Mouse (Mus musculus): Measurements from ENCODE around the gene Zic2. TPM values are rescaled to one million over a fixed set of nuclear protein-coding genes. Genes with fewer than 3 reads are reported as not detected.

Zic2 gene
- polyA plus RNA-seq, 1 experiment from 2014 or later, result not detected

DNA sequence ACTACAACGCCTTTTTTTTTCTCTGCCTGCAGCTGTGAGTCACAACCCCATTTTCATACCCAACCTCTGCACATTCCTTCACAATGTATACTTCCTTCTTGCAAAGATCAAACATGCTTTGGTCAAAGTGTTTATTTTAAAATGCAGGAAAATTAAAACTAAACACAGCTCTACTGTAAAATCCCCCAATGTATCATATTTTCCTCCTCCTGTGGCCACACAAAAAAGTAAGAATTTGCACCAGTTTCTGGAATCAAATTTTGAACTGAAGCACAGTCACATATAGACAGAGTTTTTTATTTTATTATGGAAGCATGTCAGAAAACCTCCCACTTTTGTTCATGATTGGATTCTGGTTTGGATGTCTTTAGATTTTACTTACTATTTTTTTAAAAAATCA is 11.4 kb downstream of the Zic2 start:
- no peak overlapping the region for H3K4me3 ChIP-seq (ENCODE audit: low read depth, low read length)
- H3K4me1 ChIP-seq (ENCODE audit: insufficient read depth), result no peaks in the 10 kb centered on the region
- H3K4me2 ChIP-seq, result no peak overlapping the region
- ATAC-seq (ENCODE audit: insufficient read depth), result no peak
- WGBS, result 12% methylated on average over 1 of the region's 1 CpGs
- TF ChIP-seq CTCF (IDR thresholded peaks at IDR 0.05; ENCODE audit: low read depth), result no peak
- no peak overlapping the region for H3K27ac ChIP-seq (ENCODE audit: low read depth)
- DNase-seq, result no peak
- H3K9ac ChIP-seq, result no peak overlapping the region
- peaks cover 92% of the 10 kb centered on the region for H3K27me3 ChIP-seq (ENCODE audit: insufficient read depth, low read length)
- no peaks in the 10 kb centered on the region for H3K36me3 ChIP-seq (ENCODE audit: insufficient read depth)
- no peaks in the 10 kb centered on the region for H3K9me3 ChIP-seq (ENCODE audit: low read depth, low read length)

DNA sequence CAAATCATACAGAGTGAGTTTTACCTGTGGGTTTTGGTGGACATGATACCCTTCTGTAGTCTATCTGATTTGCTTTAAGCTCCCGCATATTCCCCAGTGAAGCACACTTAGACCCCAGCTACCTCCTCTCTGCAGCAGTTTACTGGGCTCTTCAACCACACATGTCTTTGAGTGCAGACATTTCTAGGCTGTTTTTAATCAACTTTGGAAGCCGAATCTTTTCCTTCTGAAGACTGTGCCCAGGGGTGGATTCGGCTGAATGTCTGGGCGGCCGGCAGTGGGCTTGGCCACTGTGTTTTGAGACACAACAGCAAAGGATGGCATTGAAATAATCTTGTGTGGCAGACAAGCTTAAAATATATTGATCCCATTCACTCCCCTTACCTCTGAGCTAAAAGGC is 12.1 kb downstream of the Zic2 start:
- Histone ChIP-seq H3K36me3 (ENCODE audit: insufficient read depth) (no peaks in the 10 kb centered on the region), H3K9ac (no peak overlapping the region), H3K4me3 (ENCODE audit: low read depth, low read length) (no peak overlapping the region), H3K9me3 (ENCODE audit: low read depth, low read length) (no peaks in the 10 kb centered on the region), H3K27me3 (ENCODE audit: insufficient read depth, low read length) (peaks cover 87% of the 10 kb centered on the region), H3K27ac (ENCODE audit: low read depth) (no peak overlapping the region), H3K4me1 (ENCODE audit: insufficient read depth) (no peaks in the 10 kb centered on the region), H3K4me2 (no peak overlapping the region)
- WGBS, result 7% methylated on average over 5 of the region's 5 CpGs
- no peak for TF ChIP-seq CTCF (IDR thresholded peaks at IDR 0.05; ENCODE audit: low read depth)
- DNase-seq, result peak; percentile 7
- ATAC-seq (ENCODE audit: insufficient read depth), result no peak

DNA sequence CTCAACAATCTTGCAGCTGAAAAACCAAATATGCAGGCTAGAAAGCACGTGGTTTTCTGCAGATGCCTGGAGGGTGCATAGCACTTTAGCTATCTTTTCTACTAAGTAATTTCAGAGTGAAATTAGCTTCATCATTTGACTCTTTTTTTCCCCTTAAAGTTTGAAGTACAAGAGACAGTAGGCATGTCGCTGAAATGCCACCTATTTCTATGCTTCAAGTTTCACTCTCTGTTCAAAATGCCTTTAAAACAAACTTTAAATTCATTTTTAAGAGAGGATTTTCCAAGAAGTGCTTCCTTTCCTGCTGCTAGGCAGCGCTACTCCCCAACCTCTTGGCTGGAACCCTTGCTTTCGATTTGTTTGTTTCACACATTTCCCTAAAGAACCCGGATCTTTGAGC is 13.8 kb downstream of the Zic2 start:
- Histone ChIP-seq H3K4me2 (no peak overlapping the region), H3K4me1 (ENCODE audit: insufficient read depth) (no peaks in the 10 kb centered on the region), H3K4me3 (ENCODE audit: low read depth, low read length) (no peak overlapping the region), H3K9ac (no peak overlapping the region), H3K27me3 (ENCODE audit: insufficient read depth, low read length) (peaks cover 87% of the 10 kb centered on the region), H3K27ac (ENCODE audit: low read depth) (no peak overlapping the region), H3K36me3 (ENCODE audit: insufficient read depth) (no peaks in the 10 kb centered on the region), H3K9me3 (ENCODE audit: low read depth, low read length) (no peaks in the 10 kb centered on the region)
- DNase-seq (peak; percentile 24), ATAC-seq (ENCODE audit: insufficient read depth) (no peak)
- TF ChIP-seq CTCF (IDR thresholded peaks at IDR 0.05; ENCODE audit: low read depth), result no peak
- WGBS, result 0% methylated on average over 5 of the region's 5 CpGs

DNA sequence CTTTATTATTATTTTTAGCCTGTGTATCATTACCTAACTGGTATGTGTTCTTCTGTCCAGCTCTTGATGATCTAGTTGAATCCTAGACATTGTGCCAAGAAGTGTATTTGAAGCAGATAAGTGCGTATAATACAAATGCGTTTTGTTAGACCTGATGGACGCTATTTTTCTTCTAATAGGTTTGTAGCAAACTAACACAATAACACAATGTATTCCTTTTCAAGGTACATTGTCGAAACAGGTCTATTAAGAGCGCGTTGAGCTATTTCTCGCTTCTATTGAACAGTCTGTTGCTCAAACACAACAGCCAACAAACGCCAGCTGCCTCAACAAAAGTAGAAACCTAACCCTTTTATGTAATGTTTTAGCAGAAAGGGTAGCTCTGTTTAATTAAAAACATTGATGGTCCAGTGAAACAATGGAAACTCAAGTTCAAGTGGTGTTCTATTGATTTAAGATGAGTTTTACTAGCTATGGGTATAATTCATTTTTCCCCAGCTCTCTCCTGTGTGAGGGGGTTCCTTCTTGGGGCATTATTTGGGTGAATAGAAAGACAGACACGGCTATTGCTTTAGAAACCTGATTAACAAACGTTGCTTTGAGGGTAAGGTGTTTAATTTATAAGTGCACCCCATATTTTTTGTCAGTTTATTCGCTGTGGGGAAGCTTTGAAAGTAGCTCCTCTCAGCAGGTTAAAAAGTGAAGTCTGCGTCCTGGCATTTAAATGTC is 14.6 kb downstream of the Zic2 start:
- peak; percentile 32 for DNase-seq
- no peaks in the 10 kb centered on the region for H3K36me3 ChIP-seq (ENCODE audit: insufficient read depth)
- H3K4me3 ChIP-seq (ENCODE audit: low read depth, low read length), result no peak overlapping the region
- H3K27ac ChIP-seq (ENCODE audit: low read depth), result no peak overlapping the region
- no peak overlapping the region for H3K9ac ChIP-seq
- no peaks in the 10 kb centered on the region for H3K9me3 ChIP-seq (ENCODE audit: low read depth, low read length)
- H3K4me2 ChIP-seq, result no peak overlapping the region
- WGBS, result 5% methylated on average over 12 of the region's 12 CpGs
- H3K4me1 ChIP-seq (ENCODE audit: insufficient read depth), result no peaks in the 10 kb centered on the region
- peaks cover 78% of the 10 kb centered on the region for H3K27me3 ChIP-seq (ENCODE audit: insufficient read depth, low read length)
- ATAC-seq (ENCODE audit: insufficient read depth), result no peak
- no peak for TF ChIP-seq CTCF (IDR thresholded peaks at IDR 0.05; ENCODE audit: low read depth)

DNA sequence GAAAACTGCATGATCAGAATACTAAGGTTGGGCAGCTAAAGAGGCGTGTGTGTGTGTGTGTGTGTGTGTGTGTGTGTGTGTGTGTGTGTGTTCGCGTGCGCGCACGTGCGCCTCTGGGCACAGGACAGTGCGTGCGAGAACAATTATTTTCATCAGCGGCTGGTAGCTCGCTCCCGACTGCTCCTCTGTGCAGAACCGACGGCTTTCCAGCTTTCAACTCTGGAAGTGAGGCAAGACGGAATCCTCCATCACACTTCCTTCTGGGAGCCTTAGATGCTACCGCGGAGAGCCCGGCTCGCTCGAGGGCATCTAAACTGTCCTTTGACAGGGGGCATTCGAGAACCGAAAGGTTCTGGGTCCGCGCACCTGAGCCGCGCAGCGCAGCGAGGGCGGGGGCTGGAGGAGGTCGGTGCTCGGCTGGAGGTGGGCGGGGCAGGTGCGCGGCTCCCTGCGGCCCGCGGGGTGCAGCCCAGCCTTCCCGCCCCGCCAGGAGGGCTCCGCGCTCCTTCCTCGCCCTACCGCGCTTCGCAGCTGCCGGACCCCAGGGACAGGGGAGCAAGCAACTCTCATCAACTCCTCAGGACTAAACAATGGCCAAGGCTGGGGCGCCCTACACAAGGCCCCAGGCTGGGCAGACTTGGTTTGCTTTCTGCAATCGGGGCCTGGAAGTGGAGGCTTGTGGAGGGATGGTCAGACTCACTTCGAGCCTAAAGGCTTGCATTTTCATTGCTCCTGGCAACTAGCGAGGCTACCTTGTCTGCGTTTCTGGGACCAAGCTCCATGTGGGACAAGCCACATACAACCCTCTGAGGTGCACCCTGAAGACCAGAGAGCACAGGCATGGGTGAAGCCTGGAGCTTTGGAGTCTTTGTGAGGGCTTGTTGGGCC is 15.4 kb downstream of the Zic2 start, which contains the start of gene Gm10837:
Gene Gm10837 (plus strand): TSS at position 146 of the 888 bp plus-strand sequence.
- Histone ChIP-seq H3K27ac (ENCODE audit: low read depth) (no peak within 1 kb of the TSS), H3K9me3 (ENCODE audit: low read depth, low read length) (no peaks in the 10 kb centered on the region), H3K27me3 (ENCODE audit: insufficient read depth, low read length) (peaks cover 71% of the 10 kb centered on the region), H3K4me1 (ENCODE audit: insufficient read depth) (no peaks in the 10 kb centered on the region), H3K4me2 (peak within 1 kb of the TSS; percentile 43; the same call in 1 of the 2 replicates), H3K9ac (no peak within 1 kb of the TSS), H3K36me3 (ENCODE audit: insufficient read depth) (no peaks in the 10 kb centered on the region), H3K4me3 (ENCODE audit: low read depth, low read length) (peak within 1 kb of the TSS; percentile 25)
- peak; percentile 15 for DNase-seq
- 1% methylated on average over 51 of the region's 51 CpGs for WGBS
- no peak for TF ChIP-seq CTCF (IDR thresholded peaks at IDR 0.05; ENCODE audit: low read depth)
- peak; percentile 71; the same call in 1 of the 2 replicates for ATAC-seq (ENCODE audit: insufficient read depth)

DNA sequence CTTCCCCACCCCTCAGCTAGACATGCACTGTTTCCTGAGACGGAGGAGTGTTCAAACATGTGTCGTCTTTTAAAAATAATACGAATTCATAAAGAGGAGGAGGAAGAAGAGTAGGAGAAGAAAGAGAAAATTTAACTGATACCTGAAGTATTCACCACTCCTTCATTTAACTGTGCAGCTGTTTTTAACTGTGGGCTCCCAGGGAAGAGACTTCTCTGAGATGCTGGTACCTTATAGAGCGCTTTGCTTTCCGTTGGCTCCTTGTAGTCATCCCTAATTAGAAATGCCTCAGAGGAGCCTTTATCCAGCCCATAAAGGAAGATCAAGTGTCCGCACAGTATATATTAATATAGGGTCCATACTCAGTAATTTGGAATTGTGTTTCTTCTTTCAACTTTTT is 16.3 kb downstream of the Zic2 start:
- no peak overlapping the region for H3K4me2 ChIP-seq
- no peaks in the 10 kb centered on the region for H3K4me1 ChIP-seq (ENCODE audit: insufficient read depth)
- peaks cover 70% of the 10 kb centered on the region for H3K27me3 ChIP-seq (ENCODE audit: insufficient read depth, low read length)
- no peaks in the 10 kb centered on the region for H3K9me3 ChIP-seq (ENCODE audit: low read depth, low read length)
- DNase-seq (no peak), ATAC-seq (ENCODE audit: insufficient read depth) (no peak)
- 68% methylated on average over 6 of the region's 6 CpGs for WGBS
- no peak overlapping the region for H3K9ac ChIP-seq
- no peak overlapping the region for H3K4me3 ChIP-seq (ENCODE audit: low read depth, low read length)
- no peak for TF ChIP-seq CTCF (IDR thresholded peaks at IDR 0.05; ENCODE audit: low read depth)
- H3K36me3 ChIP-seq (ENCODE audit: insufficient read depth), result no peaks in the 10 kb centered on the region
- no peak overlapping the region for H3K27ac ChIP-seq (ENCODE audit: low read depth)

DNA sequence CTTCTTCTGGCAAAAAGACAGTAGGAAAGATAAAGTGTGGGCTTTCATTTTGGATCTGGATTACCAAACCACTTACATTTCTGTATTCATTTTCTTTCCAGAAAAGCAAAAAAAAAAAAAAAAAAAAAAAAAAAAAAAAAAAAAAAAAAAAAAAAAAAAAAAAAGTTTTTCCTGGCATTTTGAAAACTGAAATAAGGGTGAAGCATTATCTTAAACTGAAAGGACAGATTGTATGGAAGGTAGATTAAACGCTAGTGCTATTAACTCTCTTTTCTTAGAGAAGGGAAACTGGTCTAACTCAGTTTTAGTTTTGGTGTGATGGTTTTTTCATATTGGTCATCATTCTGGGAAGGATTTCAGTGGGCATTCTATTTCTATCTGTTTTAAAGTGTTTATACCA is 16.8 kb downstream of the Zic2 start:
- Histone ChIP-seq H3K27ac (ENCODE audit: low read depth) (no peak overlapping the region), H3K9ac (no peak overlapping the region), H3K4me3 (ENCODE audit: low read depth, low read length) (no peak overlapping the region), H3K36me3 (ENCODE audit: insufficient read depth) (no peaks in the 10 kb centered on the region), H3K9me3 (ENCODE audit: low read depth, low read length) (no peaks in the 10 kb centered on the region), H3K27me3 (ENCODE audit: insufficient read depth, low read length) (peaks cover 66% of the 10 kb centered on the region), H3K4me1 (ENCODE audit: insufficient read depth) (no peaks in the 10 kb centered on the region), H3K4me2 (no peak overlapping the region)
- WGBS, result 69% methylated on average over 1 of the region's 1 CpGs
- TF ChIP-seq CTCF (IDR thresholded peaks at IDR 0.05; ENCODE audit: low read depth), result no peak
- ATAC-seq (ENCODE audit: insufficient read depth), result no peak
- DNase-seq, result no peak

Data from lung, embryonic 14.5 days (tissue).